Mouse (Mus musculus) lung, postnatal 0 days (tissue): ENCODE results near the gene Hbp1.

Source experiments
- CTCF ChIP-seq: IDR thresholded peaks from 2 replicates; pipeline ENCODE4 v1.5.1; 2016; ENCODE audit warnings: antibody characterized with exemption, mild to moderate bottlenecking
- EP300 ChIP-seq: IDR thresholded peaks from 2 replicates; pipeline ENCODE4 v1.6.1; 2016; ENCODE audit warnings: antibody characterized with exemption, mild to moderate bottlenecking, control low read depth

- no peak for TF ChIP-seq CTCF
- TF ChIP-seq EP300 = no peak
These were observed 25.0 kb downstream of the Hbp1 start for GRCm38 (mm10) chr12:31925343-31925742.
